Mouse (Mus musculus) limb, embryonic 14.5 days (tissue): ENCODE data around the gene Cnpy2. TPM values are rescaled to one million over a fixed set of nuclear protein-coding genes. Genes with fewer than 3 reads are reported as not detected.

Source experiments
- ATAC-seq: fragments of 200-750 bp; cut with Nextera tagmentation; 2 replicates; pipeline ENCODE4 v1.8.0; 2017; ENCODE audit warnings: low read depth, moderate number of reproducible peaks, moderate TSS enrichment; ENCODE audit not compliant: low FRiP score
- DNase-seq: peaks from one replicate; pipeline ENCODE4 v3.0.0-alpha.2; 2015; ENCODE audit warnings: low spot score
- H3K27ac ChIP-seq: fragments of 300-500 bp; sonication (generic); replicated peaks from 2 replicates; pipeline ENCODE4 v1.5.1; 2014; ENCODE audit warnings: low read depth, mild to moderate bottlenecking, low read length, moderate library complexity, mixed read lengths
- H3K27me3 ChIP-seq: fragments of 300-500 bp; sonication (generic); 2 replicates; pipeline ENCODE4 v1.6.1; 2014; ENCODE audit warnings: low read length, mixed read lengths; ENCODE audit not compliant: control insufficient read depth, insufficient read depth
- H3K36me3 ChIP-seq: fragments of 300-500 bp; sonication (generic); 2 replicates; pipeline ENCODE4 v1.6.1; 2014; ENCODE audit warnings: mild to moderate bottlenecking, low read length, moderate library complexity, mixed read lengths; ENCODE audit not compliant: control insufficient read depth, insufficient read depth
- H3K4me1 ChIP-seq: fragments of 300-500 bp; sonication (generic); 2 replicates; pipeline ENCODE4 v1.6.1; 2014; ENCODE audit warnings: antibody characterized with exemption, low read length, mixed read lengths; ENCODE audit not compliant: control insufficient read depth, insufficient read depth
- H3K4me2 ChIP-seq: fragments of 300-500 bp; sonication (generic); replicated peaks from 2 replicates; pipeline ENCODE4 v1.6.1; 2014; ENCODE audit warnings: low read depth, mild to moderate bottlenecking, low read length, moderate library complexity; ENCODE audit not compliant: severe bottlenecking
- H3K4me3 ChIP-seq: fragments of 300-500 bp; sonication (generic); replicated peaks from 2 replicates; pipeline ENCODE4 v1.5.1; 2014; ENCODE audit warnings: low read length
- H3K9ac ChIP-seq: fragments of 300-500 bp; sonication (generic); 2 replicates; pipeline ENCODE4 v1.6.1; 2014; ENCODE audit warnings: mild to moderate bottlenecking, low read depth, low read length, moderate library complexity; ENCODE audit not compliant: severe bottlenecking
- H3K9me3 ChIP-seq: fragments of 300-500 bp; sonication (generic); 2 replicates; pipeline ENCODE4 v1.6.1; 2016; ENCODE audit warnings: low read length; ENCODE audit not compliant: control insufficient read depth
- POLR2A ChIP-seq: fragments of 200-500 bp; IDR thresholded peaks from 2 replicates; pipeline ENCODE4 v1.8.0; 2012; ENCODE audit warnings: inconsistent platforms, mild to moderate bottlenecking, moderate library complexity, borderline replicate concordance; ENCODE audit not compliant: insufficient read depth, insufficient read length; ENCODE audit errors: extremely low read depth
- WGBS: fragments of 180-500 bp; shearing (Covaris S2); extraction: QIAGEN DNeasy Blood & Tissue Kit; methylation state at CpG from one replicate; pipeline ENCODE4 v1.1.7; 2014; 5-methylcytosine and 5-hydroxymethylcytosine counted together
- polyA plus RNA-seq, 2 experiments: library from polyadenylated mRNA; depleted of rRNA in 1 of 2; stranded (reverse) in 1 of 2; unstranded in 1 of 2; fragments of >200 nt; fragmentation: Nextera tagmentation in 1 of 2; extraction: Ambion mirVana in 1 of 2; gene quantifications; 2 replicates each; pipeline versions ENCODE4 v1.2.1 to v1.2.3; 2012 to 2014

The Cnpy2 gene
- polyA plus RNA-seq, 2 experiments = 169 to 387 TPM

GRCm38 (mm10) chr10:128358796-128359195, 36.5 kb downstream of the Cnpy2 start:
- no peak overlapping the region for H3K9ac ChIP-seq
- H3K4me1 ChIP-seq = no peaks in the 10 kb centered on the region
- H3K9me3 ChIP-seq = no peaks in the 10 kb centered on the region
- no peak overlapping the region for H3K4me3 ChIP-seq
- H3K27ac ChIP-seq = no peak overlapping the region
- peak; percentile 56 for DNase-seq
- ATAC-seq = no peak
- H3K27me3 ChIP-seq = no peaks in the 10 kb centered on the region
- H3K36me3 ChIP-seq = peaks cover 88% of the 10 kb centered on the region
- TF ChIP-seq POLR2A = no peak
- no peak overlapping the region for H3K4me2 ChIP-seq
- 60% methylated on average over 2 of the region's 2 CpGs for WGBS

GRCm38 (mm10) chr10:128359226-128359625, 37.0 kb downstream of the Cnpy2 start:
- no peak overlapping the region for H3K27ac ChIP-seq
- H3K36me3 ChIP-seq = peaks cover 85% of the 10 kb centered on the region
- no peaks in the 10 kb centered on the region for H3K27me3 ChIP-seq
- no peaks in the 10 kb centered on the region for H3K4me1 ChIP-seq
- no peak overlapping the region for H3K4me2 ChIP-seq
- WGBS = 80% methylated on average over 6 of the region's 6 CpGs
- H3K9me3 ChIP-seq = no peaks in the 10 kb centered on the region
- TF ChIP-seq POLR2A = no peak
- no peak overlapping the region for H3K9ac ChIP-seq
- no peak overlapping the region for H3K4me3 ChIP-seq
- DNase-seq (no peak), ATAC-seq (no peak)

- peaks cover 81% of the 10 kb centered on the region for H3K36me3 ChIP-seq
- no peak overlapping the region for H3K4me3 ChIP-seq
- no peaks in the 10 kb centered on the region for H3K4me1 ChIP-seq
- no peaks in the 10 kb centered on the region for H3K9me3 ChIP-seq
- TF ChIP-seq POLR2A = no peak
- no peak overlapping the region for H3K27ac ChIP-seq
- ATAC-seq (no peak), DNase-seq (no peak)
- no peaks in the 10 kb centered on the region for H3K27me3 ChIP-seq
- H3K4me2 ChIP-seq = no peak overlapping the region
- 94% methylated on average over 6 of the region's 6 CpGs for WGBS
- H3K9ac ChIP-seq = no peak overlapping the region
These were observed 39.6 kb downstream of the Cnpy2 start for GRCm38 (mm10) chr10:128361836-128362235.

- no peak for TF ChIP-seq POLR2A
- Histone ChIP-seq H3K9me3 (no peaks in the 10 kb centered on the region), H3K4me2 (no peak overlapping the region), H3K36me3 (peaks cover 74% of the 10 kb centered on the region), H3K4me1 (peaks cover 3% of the 10 kb centered on the region), H3K4me3 (no peak overlapping the region), H3K27ac (no peak overlapping the region), H3K27me3 (no peaks in the 10 kb centered on the region), H3K9ac (no peak overlapping the region)
- ATAC-seq = no peak
- DNase-seq = peak; percentile 88
- WGBS = 48% methylated on average over 3 of the region's 3 CpGs
These were observed 40.3 kb downstream of the Cnpy2 start for GRCm38 (mm10) chr10:128362568-128362967.

- Histone ChIP-seq H3K36me3 (peaks cover 21% of the 10 kb centered on the region), H3K27me3 (no peaks in the 10 kb centered on the region), H3K27ac (0 out of 2 replicates have a peak overlapping the region, but pooled peaks have one; percentile 91), H3K4me3 (peak overlapping the region; percentile 66), H3K4me1 (peaks cover 4% of the 10 kb centered on the region), H3K4me2 (peak overlapping the region; percentile 77), H3K9me3 (no peaks in the 10 kb centered on the region), H3K9ac (peak overlapping the region; percentile 77)
- no peak for DNase-seq
- WGBS = 13% methylated on average over 19 of the region's 19 CpGs
- ATAC-seq = no peak
- no peak for TF ChIP-seq POLR2A
These were observed 45.7 kb downstream of the Cnpy2 start for GRCm38 (mm10) chr10:128367899-128368401.
